Mouse (Mus musculus) G1E-ER4 (cell line): ENCODE data around the gene Anks1b. TPM values are rescaled to one million over a fixed set of nuclear protein-coding genes. Genes with fewer than 3 reads are reported as not detected.

Source experiments
- GATA1 ChIP-seq: IDR thresholded peaks from one replicate; pipeline ENCODE4 v1.8.0; 2012; ENCODE audit warnings: low read length, inconsistent platforms
- polyA plus RNA-seq: library from polyadenylated mRNA; stranded (reverse); fragments of >175 nt; gene quantifications from 2 replicates; pipeline ENCODE4 v1.2.3, GENCODE M21; 2012

The Anks1b gene
- polyA plus RNA-seq, 1 experiment = not detected

GRCm38 (mm10) chr10:90380704-90381339 is 507.5 kb downstream of the Anks1b start:
- TF ChIP-seq GATA1 = no peak

DNA sequence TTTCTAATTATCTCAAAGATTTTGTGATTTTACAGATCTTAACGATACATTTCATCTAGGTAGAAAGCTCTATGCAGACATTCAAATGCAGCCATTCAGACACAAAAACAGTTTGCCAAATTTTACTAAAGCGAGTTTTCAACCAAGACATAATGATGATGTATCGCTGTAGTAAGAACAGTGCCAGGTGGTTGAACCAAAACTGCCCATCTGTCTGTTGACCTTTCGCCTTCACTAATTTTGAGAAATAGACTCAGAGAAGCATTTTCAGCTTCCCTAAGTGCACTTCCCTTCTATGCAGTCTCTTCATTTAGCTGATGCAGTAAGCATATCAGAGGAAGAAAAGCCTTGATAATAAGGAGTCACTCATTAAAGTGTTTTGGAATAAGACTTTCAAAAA is 527.1 kb downstream of the Anks1b start:
- TF ChIP-seq GATA1 = no peak

DNA sequence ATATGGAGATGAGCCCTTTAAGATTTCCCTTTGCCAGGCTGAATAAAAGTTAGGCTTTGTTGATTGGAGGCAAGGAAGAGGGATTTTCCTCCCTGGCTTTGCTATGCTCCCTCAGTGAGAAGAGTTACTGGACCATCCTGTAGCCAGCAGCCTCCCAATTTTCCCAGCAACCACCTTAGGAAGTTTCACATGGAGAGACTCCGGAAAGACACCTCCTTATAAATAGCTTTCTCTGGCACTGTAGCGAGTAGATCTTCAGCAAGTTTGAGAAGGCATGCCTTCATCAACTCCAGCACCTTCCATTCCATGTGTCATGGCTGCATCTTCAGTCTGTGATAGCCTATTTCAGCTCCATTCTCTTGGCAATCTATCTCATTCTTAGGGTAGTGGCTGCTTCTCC is 535.2 kb downstream of the Anks1b start:
- TF ChIP-seq GATA1 = no peak

- no peak for TF ChIP-seq GATA1
Observed at GRCm38 (mm10) chr10:90431527-90431926, 558.2 kb downstream of the Anks1b start.

DNA sequence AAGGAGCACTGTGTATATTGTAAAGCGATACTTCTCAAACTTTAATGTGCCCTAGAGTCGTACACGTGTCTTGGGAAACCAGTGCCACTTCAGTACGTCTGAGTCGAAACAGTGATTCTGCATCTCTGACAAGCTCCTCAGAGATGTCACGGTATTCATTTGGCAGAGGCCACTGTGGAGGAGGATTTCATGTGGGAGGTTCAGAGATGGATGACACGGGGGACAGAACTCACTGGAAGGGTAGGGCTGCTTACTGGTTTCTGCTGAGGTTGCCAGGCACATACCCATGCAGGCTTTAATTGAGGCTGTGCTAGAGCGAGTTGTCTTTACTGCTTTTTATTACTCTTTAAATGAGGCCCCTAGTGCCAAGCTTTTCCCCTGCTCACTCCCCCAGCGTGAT is 558.7 kb downstream of the Anks1b start:
- no peak for TF ChIP-seq GATA1

GRCm38 (mm10) chr10:90432479-90432878 is 559.2 kb downstream of the Anks1b start:
- TF ChIP-seq GATA1 = no peak

- no peak for TF ChIP-seq GATA1
Observed at GRCm38 (mm10) chr10:90441036-90441435, 567.7 kb downstream of the Anks1b start.

GRCm38 (mm10) chr10:90441656-90442055 is 568.3 kb downstream of the Anks1b start:
- TF ChIP-seq GATA1 = no peak

DNA sequence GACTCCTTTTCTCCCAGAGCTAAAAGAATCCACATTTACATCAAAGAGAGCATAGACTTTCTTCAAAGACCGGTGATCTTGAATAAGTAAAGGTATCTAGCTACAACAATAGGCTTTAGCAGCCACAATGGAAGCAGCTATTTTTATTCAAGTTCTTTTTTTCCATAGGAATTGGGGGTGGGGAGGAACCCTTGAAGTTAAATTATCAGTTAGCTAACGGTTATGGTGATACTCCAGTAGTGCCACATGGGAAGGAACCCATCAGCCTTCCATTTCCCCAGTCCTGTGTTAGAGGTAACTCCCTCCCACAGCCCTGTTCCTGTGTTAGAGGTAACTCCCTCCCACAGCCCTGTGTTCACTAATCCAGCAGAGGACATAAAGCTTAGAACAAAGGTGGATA is 591.6 kb downstream of the Anks1b start:
- TF ChIP-seq GATA1 = no peak

DNA sequence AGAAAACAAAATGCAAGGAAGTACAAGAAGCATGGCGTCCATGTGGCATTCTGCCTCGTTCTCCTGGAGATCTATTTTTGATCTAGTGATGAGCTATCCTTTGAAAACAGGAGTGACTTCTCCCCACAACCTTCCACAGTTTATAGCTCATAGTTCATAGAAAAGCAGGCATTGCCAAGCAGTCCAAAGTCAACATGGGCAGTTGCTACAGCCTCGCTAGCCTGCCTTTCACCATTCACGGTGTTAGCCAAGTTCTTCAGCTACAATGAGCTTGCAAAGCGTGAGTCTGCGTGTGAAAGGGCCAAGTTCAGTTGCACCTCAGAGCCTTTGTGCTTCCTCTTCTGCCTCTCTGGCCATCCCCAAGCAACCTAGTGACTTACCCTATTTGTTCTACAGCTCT is 592.1 kb downstream of the Anks1b start:
- no peak for TF ChIP-seq GATA1

DNA sequence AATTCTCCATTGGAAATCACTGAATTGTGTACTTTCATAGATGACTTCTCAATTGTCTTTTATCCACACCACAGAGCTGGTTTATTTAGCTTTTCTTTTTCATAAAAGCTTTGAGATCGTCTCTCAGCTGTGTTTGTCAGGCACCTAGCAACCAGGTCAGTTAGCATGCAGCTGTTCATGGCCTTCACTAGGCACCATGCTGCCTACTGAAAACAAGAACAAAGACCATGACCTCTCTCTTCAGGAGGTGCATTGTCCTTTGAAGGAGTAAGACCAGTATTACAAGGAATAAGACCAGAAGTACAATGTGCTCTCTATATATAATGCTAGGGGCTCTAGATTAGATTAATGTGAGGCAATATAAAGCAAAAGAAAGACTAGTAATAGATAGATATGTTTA is 594.2 kb downstream of the Anks1b start:
- no peak for TF ChIP-seq GATA1

DNA sequence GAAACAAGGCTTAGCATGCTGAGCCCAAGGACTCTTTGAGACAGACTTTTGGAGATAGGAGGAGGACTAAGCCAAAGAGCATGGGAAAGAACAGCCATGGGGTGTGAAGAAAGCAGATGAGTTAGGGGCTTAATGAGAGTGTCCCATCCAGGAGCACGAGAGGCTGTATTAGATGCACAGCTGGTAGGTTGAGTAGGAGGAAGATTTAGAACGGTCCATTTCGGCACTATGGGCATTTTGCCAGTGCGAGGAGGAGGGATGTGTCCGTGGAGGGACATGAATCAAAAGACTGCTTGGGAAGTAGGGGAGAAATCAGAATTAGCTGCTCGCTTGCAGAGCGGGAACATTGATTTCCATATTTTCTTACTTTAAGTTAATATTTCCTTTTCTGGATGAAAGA is 620.1 kb downstream of the Anks1b start:
- no peak for TF ChIP-seq GATA1

DNA sequence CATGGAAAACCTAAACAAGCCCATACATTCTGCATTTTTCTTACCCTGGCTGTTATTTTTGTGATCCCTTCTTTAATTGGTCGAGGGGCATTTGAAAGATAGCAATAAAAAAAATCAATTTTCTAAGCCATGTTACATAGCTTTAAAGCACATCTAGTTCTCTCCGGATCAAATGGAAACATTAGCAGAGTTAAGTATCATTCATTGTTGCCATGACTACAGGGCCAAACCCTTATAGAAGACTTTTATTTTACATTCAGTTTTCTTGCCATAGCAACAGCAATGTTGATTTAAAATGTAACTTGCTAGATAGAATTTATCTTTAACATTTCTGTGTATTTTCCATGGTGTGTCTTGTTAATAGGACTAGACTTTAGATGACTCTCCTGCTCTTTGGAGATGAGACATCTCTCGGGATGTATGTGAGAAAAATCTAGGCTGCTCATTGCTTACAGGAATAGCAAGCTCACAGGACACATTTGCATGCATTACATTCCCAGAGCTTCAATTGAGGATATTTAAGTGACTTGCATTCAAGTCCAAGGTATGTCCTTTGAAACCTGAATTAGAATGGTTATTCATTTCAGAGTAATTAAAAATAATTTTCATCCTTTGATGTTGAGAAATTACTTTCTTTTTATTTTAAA is 620.8 kb downstream of the Anks1b start:
- no peak for TF ChIP-seq GATA1

- TF ChIP-seq GATA1 = no peak
Observed at GRCm38 (mm10) chr10:90494981-90495516, 621.7 kb downstream of the Anks1b start.

- TF ChIP-seq GATA1 = no peak
Observed at GRCm38 (mm10) chr10:90507561-90507960, 634.3 kb downstream of the Anks1b start.

DNA sequence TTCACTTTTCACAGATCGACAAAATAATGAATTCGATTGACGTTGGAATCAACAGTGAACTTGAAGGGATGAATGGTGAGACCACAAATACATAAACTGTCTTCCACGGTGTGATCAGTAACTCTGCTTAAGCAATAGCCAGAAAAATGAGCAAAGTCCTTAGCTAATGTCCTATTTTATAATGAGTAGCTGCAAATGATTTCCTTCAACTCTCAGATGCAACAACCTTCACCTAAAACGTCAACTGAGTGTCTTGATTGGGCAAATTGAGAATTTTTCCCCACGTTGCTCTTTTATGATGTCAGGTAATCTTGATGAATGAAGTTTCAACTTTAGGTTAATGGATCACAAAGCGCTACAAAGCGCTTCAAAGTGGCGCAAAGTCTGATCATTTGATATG is 639.5 kb downstream of the Anks1b start:
- no peak for TF ChIP-seq GATA1

- no peak for TF ChIP-seq GATA1
Observed at GRCm38 (mm10) chr10:90531813-90532212, 658.5 kb downstream of the Anks1b start.
